Mouse (Mus musculus) limb, embryonic 11.5 days (tissue): Measurements from ENCODE around the gene Tmc7. TPM values are rescaled to one million over a fixed set of nuclear protein-coding genes. Genes with fewer than 3 reads are reported as not detected.
A peak's percentile ranks its signal among the peaks of the same experiment; 100 is the strongest.

ENCODE experiments used
- ATAC-seq: fragments of 200-750 bp; cut with Nextera tagmentation; 2 replicates; pipeline ENCODE4 v1.8.0; 2017; ENCODE audit warnings: low read depth; ENCODE audit not compliant: insufficient number of reproducible peaks, low FRiP score, low TSS enrichment
- DNase-seq: peaks from one replicate; pipeline ENCODE4 v3.0.0-alpha.2; 2015; ENCODE audit warnings: low spot score
- H3K27ac ChIP-seq: fragments of 300-500 bp; sonication (generic); replicated peaks from 2 replicates; pipeline ENCODE4 v1.5.1; 2014; ENCODE audit warnings: low read depth, mild to moderate bottlenecking, low read length
- H3K27me3 ChIP-seq: fragments of 300-500 bp; sonication (generic); 2 replicates; pipeline ENCODE4 v1.6.1; 2014; ENCODE audit warnings: mild to moderate bottlenecking, low read length, mixed read lengths; ENCODE audit not compliant: control insufficient read depth, insufficient read depth
- H3K36me3 ChIP-seq: fragments of 300-500 bp; sonication (generic); 2 replicates; pipeline ENCODE4 v1.6.1; 2014; ENCODE audit warnings: mild to moderate bottlenecking, low read length, moderate library complexity, mixed read lengths; ENCODE audit not compliant: control insufficient read depth, insufficient read depth
- H3K4me1 ChIP-seq: fragments of 300-500 bp; sonication (generic); 2 replicates; pipeline ENCODE4 v1.6.1; 2014; ENCODE audit warnings: low read length, mixed read lengths; ENCODE audit not compliant: control insufficient read depth, insufficient read depth
- H3K4me2 ChIP-seq: fragments of 300-500 bp; sonication (generic); 2 replicates; pipeline ENCODE4 v1.6.1; 2014; ENCODE audit warnings: low read depth, mild to moderate bottlenecking, moderate library complexity; ENCODE audit not compliant: severe bottlenecking
- H3K4me3 ChIP-seq: fragments of 300-500 bp; sonication (generic); 2 replicates; pipeline ENCODE4 v1.5.1; 2014; ENCODE audit warnings: low read depth, low read length
- H3K9ac ChIP-seq: fragments of 300-500 bp; sonication (generic); 2 replicates; pipeline ENCODE4 v1.6.1; 2014; ENCODE audit warnings: mild to moderate bottlenecking, low read length
- H3K9me3 ChIP-seq: fragments of 300-500 bp; sonication (generic); 2 replicates; pipeline ENCODE4 v1.6.1; 2016; ENCODE audit warnings: low read length; ENCODE audit not compliant: control insufficient read depth
- WGBS: fragments of 180-500 bp; shearing (Covaris S2); extraction: QIAGEN DNeasy Blood & Tissue Kit; methylation state at CpG from one replicate; pipeline ENCODE4 v1.1.7; 2014; 5-methylcytosine and 5-hydroxymethylcytosine counted together
- polyA plus RNA-seq: library from polyadenylated mRNA; unstranded; fragments of >200 nt; fragmentation: Nextera tagmentation; extraction: Ambion mirVana; gene quantifications from 2 replicates; pipeline ENCODE4 v1.2.1, GENCODE M21; 2014

The Tmc7 gene
- polyA plus RNA-seq, 1 experiment from 2014 or later: 4.6 TPM

DNA sequence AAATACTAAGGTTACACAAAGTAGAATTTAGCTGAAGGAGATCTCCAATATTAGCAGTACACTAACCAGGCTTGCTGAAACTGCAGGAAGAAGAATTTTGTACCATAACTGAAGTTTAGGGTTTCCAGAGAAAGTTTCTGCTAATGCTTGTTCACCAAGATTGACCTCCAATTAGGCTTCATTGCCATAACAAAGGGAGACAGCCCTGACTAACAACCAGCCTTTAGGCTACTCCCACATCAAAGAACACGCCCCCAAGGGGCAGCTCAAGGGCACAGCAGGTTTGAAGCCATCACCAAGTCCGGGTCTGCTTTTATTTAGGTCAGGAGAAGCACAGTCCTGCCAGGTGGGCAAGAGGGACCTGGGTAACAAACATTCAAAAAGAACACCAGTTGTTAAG is 4.6 kb downstream of the Tmc7 start:
- Histone ChIP-seq H3K9me3 (no peaks in the 10 kb centered on the region), H3K36me3 (no peaks in the 10 kb centered on the region), H3K9ac (no peak overlapping the region), H3K27ac (no peak overlapping the region), H3K4me2 (no peak overlapping the region), H3K27me3 (no peaks in the 10 kb centered on the region), H3K4me3 (no peak overlapping the region), H3K4me1 (0 out of 2 replicates have a peak, but pooled peaks cover 3% of the 10 kb centered on the region)
- 60% methylated on average over 2 of the region's 2 CpGs for WGBS
- ATAC-seq (no peak), DNase-seq (no peak)

DNA sequence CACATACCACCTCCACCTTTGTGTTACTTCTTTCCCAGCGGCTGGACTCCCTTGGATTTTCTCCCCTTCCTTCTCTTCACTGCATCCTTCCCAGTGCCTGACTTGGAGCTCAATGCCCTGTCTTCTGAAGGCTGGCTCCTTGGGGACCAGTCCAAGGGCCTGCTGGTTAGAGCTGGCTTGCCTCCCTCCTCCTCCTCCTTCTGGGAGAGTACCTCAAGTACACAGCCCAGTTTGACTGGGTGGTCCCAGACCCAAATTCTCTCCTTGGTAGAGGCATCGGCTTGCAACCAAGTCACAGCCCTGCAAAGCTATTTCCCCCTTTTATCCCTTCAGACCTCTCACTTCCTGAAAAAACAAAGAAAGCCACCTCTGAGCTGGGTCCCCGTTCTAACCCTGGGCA is 6.3 kb downstream of the Tmc7 start:
- H3K27ac ChIP-seq: no peak overlapping the region
- no peaks in the 10 kb centered on the region for H3K27me3 ChIP-seq
- WGBS: 81% methylated on average over 3 of the region's 3 CpGs
- no peak overlapping the region for H3K4me2 ChIP-seq
- DNase-seq (no peak), ATAC-seq (no peak)
- no peak overlapping the region for H3K9ac ChIP-seq
- no peaks in the 10 kb centered on the region for H3K9me3 ChIP-seq
- no peaks in the 10 kb centered on the region for H3K36me3 ChIP-seq
- no peaks in the 10 kb centered on the region for H3K4me1 ChIP-seq
- H3K4me3 ChIP-seq: no peak overlapping the region

DNA sequence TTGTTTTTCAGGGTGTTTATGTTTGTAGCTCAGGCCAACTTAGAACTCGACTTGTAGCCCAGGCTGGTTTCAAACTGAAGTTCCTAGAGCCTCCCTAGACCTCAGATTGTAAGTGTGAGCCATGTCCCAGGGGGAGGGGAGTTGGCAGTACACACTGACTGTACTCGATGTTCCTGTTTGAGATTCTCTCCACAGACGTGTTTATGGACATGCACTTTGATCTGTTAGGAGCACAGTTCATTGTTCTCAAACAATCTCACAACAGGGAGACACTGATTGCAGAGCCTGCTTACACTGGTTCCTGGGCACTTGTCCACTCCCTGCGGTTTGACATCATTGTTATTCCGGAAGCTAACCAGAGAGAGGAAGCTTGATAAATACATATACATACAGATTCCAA is 12.5 kb downstream of the Tmc7 start:
- DNase-seq: no peak
- Histone ChIP-seq H3K27ac (no peak overlapping the region), H3K4me2 (no peak overlapping the region), H3K36me3 (no peaks in the 10 kb centered on the region), H3K9ac (no peak overlapping the region), H3K4me3 (no peak overlapping the region), H3K9me3 (no peaks in the 10 kb centered on the region), H3K27me3 (no peaks in the 10 kb centered on the region), H3K4me1 (no peaks in the 10 kb centered on the region)
- WGBS: 72% methylated on average over 5 of the region's 5 CpGs
- no peak for ATAC-seq

DNA sequence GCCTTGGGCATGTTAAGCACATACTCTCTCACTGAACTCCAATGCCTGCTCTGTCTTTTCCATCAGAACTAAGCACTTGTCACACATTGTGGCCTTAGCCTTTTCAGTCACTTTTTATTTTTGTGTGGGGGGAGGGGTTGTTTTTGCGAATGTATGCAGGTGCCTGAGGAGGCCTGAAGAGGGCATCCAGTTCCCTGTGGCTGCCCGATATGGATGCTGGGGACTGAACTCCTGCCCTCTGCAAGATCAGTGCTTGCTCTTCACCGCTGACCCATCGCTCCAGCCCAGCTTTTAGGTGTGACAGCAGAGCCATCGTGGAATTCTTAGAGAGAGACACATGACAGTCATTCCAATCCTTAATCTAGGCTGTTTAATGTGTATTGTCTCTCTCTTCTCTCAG is 13.2 kb downstream of the Tmc7 start:
- ATAC-seq (no peak), DNase-seq (no peak)
- no peak overlapping the region for H3K4me2 ChIP-seq
- 56% methylated on average over 5 of the region's 5 CpGs for WGBS
- no peaks in the 10 kb centered on the region for H3K9me3 ChIP-seq
- H3K27ac ChIP-seq: no peak overlapping the region
- no peaks in the 10 kb centered on the region for H3K4me1 ChIP-seq
- no peak overlapping the region for H3K4me3 ChIP-seq
- H3K27me3 ChIP-seq: no peaks in the 10 kb centered on the region
- no peak overlapping the region for H3K9ac ChIP-seq
- H3K36me3 ChIP-seq: no peaks in the 10 kb centered on the region

- DNase-seq (no peak), ATAC-seq (no peak)
- no peak overlapping the region for H3K9ac ChIP-seq
- H3K4me1 ChIP-seq: no peaks in the 10 kb centered on the region
- no peaks in the 10 kb centered on the region for H3K9me3 ChIP-seq
- H3K27ac ChIP-seq: no peak overlapping the region
- 88% methylated on average over 6 of the region's 6 CpGs for WGBS
- H3K27me3 ChIP-seq: no peaks in the 10 kb centered on the region
- H3K4me3 ChIP-seq: no peak overlapping the region
- no peak overlapping the region for H3K4me2 ChIP-seq
- no peaks in the 10 kb centered on the region for H3K36me3 ChIP-seq
Observed at GRCm38 (mm10) chr7:118569121-118569543, 15.4 kb downstream of the Tmc7 start.

- no peak overlapping the region for H3K9ac ChIP-seq
- H3K9me3 ChIP-seq: no peaks in the 10 kb centered on the region
- H3K27ac ChIP-seq: no peak overlapping the region
- DNase-seq: no peak
- no peaks in the 10 kb centered on the region for H3K4me1 ChIP-seq
- 57% methylated on average over 2 of the region's 2 CpGs for WGBS
- H3K4me3 ChIP-seq: no peak overlapping the region
- ATAC-seq: no peak
- H3K4me2 ChIP-seq: no peak overlapping the region
- H3K36me3 ChIP-seq: no peaks in the 10 kb centered on the region
- H3K27me3 ChIP-seq: no peaks in the 10 kb centered on the region
Observed at GRCm38 (mm10) chr7:118554290-118554689, 30.2 kb downstream of the Tmc7 start.

DNA sequence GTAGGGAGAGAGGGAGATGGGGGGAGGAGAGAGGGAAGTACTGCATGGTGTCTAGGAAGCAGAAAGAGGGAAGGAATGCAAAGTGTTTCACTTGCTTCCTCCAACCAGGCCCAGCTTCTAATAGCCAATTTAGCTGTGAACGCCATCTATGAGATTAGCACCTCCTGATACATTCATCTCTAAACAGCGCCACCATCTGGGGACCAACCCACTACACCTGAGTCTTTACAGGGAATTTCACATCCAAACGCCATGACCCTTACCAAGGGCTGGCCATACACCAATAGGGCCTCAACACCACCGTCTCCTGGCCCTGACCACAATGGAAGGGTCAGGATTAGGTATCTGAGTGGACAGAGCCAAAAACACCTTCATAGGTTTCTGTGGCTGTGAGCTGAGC is 30.7 kb downstream of the Tmc7 start:
- DNase-seq (no peak), ATAC-seq (no peak)
- no peaks in the 10 kb centered on the region for H3K9me3 ChIP-seq
- H3K27me3 ChIP-seq: no peaks in the 10 kb centered on the region
- WGBS: 68% methylated on average over 4 of the region's 4 CpGs
- H3K4me1 ChIP-seq: no peaks in the 10 kb centered on the region
- no peaks in the 10 kb centered on the region for H3K36me3 ChIP-seq
- no peak overlapping the region for H3K9ac ChIP-seq
- no peak overlapping the region for H3K4me3 ChIP-seq
- H3K4me2 ChIP-seq: no peak overlapping the region
- no peak overlapping the region for H3K27ac ChIP-seq

DNA sequence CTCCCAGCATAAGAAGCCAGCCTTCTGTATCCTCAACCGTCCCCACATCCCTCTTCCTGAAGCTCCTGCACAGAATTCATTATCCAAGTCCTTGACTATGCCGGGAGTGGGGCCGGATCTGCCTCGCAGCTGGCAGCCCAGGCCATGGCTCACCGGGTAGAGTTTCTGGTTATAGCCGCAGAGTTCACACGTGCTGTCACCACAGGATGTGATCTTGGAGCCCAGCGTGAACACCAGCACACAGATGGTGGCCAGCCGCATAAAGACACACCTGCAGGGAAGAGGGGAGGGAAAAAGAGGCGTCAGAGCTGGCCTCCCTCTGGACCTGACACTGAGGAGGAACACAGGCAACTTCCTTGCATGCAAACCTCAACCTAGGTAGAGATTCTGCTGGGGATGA is 37.1 kb downstream of the Tmc7 start:
- Histone ChIP-seq H3K27ac (no peak overlapping the region), H3K27me3 (no peaks in the 10 kb centered on the region), H3K9ac (no peak overlapping the region), H3K4me3 (no peak overlapping the region), H3K4me1 (no peaks in the 10 kb centered on the region), H3K4me2 (no peak overlapping the region), H3K36me3 (no peaks in the 10 kb centered on the region), H3K9me3 (no peaks in the 10 kb centered on the region)
- 0 out of 2 replicates have a peak, but pooled peaks have one; percentile 21 for ATAC-seq
- no peak for DNase-seq
- 64% methylated on average over 10 of the region's 10 CpGs for WGBS

- Histone ChIP-seq H3K4me1 (no peaks in the 10 kb centered on the region), H3K4me3 (no peak overlapping the region), H3K9me3 (no peaks in the 10 kb centered on the region), H3K27ac (no peak overlapping the region), H3K4me2 (no peak overlapping the region), H3K9ac (no peak overlapping the region), H3K36me3 (no peaks in the 10 kb centered on the region), H3K27me3 (no peaks in the 10 kb centered on the region)
- no peak for DNase-seq
- WGBS: 86% methylated on average over 4 of the region's 4 CpGs
- no peak for ATAC-seq
Observed at GRCm38 (mm10) chr7:118544128-118544527, 40.4 kb downstream of the Tmc7 start.
